Mouse (Mus musculus): ENCODE measurements around the gene Cfap97.

DNA sequence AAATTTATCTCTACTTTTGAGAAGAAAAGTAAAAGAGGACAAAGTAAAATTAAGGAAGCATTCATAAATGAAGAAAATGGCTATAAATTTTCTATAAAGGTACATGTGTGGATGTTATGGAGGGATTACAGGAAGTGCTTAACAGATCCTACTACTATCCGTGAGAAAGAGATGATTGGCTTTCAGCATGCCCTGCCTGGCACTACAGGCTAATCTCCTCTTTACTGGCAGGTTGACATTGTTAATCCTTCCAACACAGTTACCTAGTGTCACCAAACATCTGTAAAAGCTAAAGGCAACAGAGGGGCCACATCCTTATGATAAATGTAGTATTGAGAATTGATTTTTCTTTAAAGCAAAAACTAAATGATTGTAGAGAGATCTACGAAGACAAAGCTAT, 22.1 kb downstream of the Cfap97 start:
- TF ChIP-seq CTCF (IDR thresholded peaks at IDR 0.05; ENCODE audit: borderline replicate concordance, control insufficient read depth, extremely low read depth, insufficient read depth, low read length, poor library complexity), result no peak
- TF ChIP-seq POLR2A (IDR thresholded peaks at IDR 0.05; ENCODE audit: control insufficient read depth, extremely low read depth, insufficient read depth, low read length, poor library complexity), result no peak

Data from thymus, adult 2 months (tissue).